Mouse (Mus musculus) NIH3T3 (cell line): ENCODE measurements at regions not wholly inside any gene's neighbourhood (a gene's known extent, or its start where the extent isn't known, plus 50 kb on each side); places are given as distances from the start of the nearest gene placed in this dataset.

ENCODE experiments used
- DNase-seq: peaks from one replicate; pipeline ENCODE4 v3.0.0-alpha.2; 2012; ENCODE audit warnings: low read depth

DNA sequence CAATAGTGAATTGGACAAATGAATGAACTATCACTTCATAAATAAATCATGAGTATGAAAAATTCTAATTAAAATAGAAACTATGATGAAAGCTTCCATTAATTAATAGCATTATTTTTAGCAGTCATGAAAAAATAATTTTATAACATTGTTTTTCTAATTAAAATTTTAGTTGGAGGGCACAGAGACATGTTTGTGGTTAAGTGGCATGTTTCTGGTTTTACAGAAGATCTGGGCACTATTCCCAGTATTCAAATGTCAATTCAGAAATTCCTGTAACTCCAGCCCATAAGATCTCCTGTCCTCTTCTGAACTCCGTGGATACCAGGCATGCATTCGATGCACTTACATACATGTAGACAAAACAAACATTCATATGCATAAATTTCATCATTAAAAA lies 650.6 kb upstream of the Lrfn5 start:
- DNase-seq = no peak

DNA sequence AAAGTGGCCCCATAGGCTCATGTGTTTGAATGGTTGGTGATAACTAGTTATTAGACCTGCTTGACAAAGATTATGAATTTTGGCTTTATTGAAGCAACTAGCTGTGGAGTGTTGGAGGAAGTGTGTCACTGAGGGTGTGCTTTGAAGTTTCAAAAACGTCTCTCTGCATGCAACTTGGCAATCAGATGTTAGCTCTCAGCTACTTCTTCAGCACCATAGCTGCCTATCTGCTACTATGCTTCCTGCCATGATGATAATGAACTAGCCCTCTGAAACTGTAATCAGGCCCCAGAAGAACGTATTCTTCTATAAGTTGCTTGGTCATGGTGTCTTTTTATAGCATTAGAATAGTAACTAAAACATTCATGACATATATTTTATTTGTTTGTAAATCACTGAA lies 630.5 kb upstream of the Lrfn5 start:
- no peak for DNase-seq

DNA sequence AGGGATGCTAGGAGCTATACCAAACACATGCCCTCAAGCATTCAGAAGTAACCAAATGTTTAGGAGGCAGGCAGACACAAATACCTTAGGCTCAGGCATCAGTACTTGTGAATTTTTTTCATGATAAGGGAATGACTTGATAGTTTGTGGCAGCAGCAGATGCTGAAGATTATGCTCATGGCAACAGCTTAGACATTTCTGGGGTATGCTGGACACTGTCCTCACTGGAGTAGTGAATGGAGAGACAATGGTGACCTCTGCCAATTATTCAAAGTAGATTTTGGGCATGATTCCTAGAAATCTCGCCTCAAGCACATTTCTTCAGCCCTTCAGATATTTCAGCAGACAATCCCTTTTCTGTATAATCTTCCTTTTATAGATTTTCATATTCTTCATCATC lies 628.4 kb upstream of the Lrfn5 start:
- no peak for DNase-seq

DNA sequence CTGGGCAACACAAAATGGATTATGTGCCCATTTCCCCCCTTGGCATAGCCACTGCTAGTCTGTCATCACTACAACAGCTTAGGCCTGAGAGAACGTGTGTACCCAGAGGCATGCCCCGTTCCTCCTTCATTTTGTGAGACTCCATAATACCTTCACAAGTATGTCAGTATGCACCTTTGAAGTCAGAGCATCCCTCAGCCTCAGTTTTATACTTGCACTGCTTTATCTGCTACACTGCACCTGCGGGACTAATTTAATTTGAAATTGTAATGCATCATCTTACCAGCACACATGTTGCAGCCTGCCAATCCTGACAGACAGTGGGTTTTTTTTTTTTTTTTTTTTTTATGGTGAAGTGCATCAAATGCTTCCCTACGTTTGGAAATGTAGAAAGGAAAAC lies 590.9 kb upstream of the Lrfn5 start:
- no peak for DNase-seq

DNA sequence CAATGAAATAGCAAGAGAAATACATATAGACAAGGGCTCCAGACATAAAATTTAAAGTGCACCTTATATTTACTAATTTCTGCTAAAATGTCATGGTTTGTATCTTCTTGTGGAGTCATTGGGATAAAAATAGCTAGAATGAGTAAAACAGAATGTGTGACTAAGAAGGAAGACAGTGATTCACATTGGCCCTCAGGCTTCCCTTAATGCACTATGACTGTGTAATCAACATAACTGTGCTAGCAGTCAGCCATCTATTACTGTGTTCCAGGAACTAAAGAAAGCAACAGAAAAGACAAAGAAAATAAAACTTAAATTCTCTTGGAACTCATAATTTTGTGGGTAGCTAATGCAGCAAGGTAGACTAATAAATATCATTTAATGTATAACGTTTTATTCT lies 555.5 kb upstream of the Lrfn5 start:
- peak; percentile 52 for DNase-seq

DNA sequence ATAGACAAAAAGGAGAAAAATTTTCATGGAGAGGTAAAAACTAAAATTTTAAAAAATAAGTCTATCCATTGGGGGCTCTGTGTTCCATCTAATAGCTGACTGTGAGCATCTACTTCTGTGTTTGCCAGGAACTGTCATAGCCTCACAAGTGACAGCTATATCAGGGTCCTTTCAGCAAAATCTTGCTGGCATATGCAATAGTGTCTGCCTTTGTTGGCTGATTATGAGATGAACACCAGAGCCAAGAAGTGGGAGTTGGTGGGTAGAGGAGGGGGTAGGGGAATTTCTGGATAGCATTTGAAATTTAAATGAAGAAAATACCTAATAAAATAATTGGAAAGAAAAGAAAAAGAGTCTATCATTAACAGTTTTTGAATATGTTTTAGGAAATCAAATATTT lies 544.5 kb upstream of the Lrfn5 start:
- DNase-seq = no peak
